Mouse (Mus musculus) brain, embryonic 14.5 days (tissue): ENCODE measurements at regions not wholly inside any gene's neighbourhood (a gene's known extent, or its start where the extent isn't known, plus 50 kb on each side); places are given as distances from the start of the nearest gene placed in this dataset.
A peak's percentile ranks its signal among the peaks of the same experiment; 100 is the strongest.
"Not testable (repeated sequence)": the region's sequence is repeated elsewhere in the genome, so short reads cannot be mapped to it uniquely, and the experiment has no call there.

Experiments
- DNase-seq: peaks from one replicate; pipeline ENCODE4 v3.0.0-alpha.2; 2011; ENCODE audit warnings: low read depth
- CTCF ChIP-seq: fragments of 200-500 bp; IDR thresholded peaks from 2 replicates; pipeline ENCODE4 v1.5.1; 2012; ENCODE audit warnings: inconsistent platforms, mild to moderate bottlenecking, moderate library complexity, borderline replicate concordance; ENCODE audit not compliant: insufficient read depth, insufficient read length; ENCODE audit errors: extremely low read depth
- POLR2A ChIP-seq: fragments of 200-500 bp; IDR thresholded peaks from 2 replicates; pipeline ENCODE4 v1.6.1; 2012; ENCODE audit warnings: mild to moderate bottlenecking, inconsistent platforms, borderline replicate concordance; ENCODE audit not compliant: poor library complexity, insufficient read depth, insufficient read length, severe bottlenecking; ENCODE audit errors: extremely low read depth

GRCm38 (mm10) chr16:12516834-12517685 lies 533.1 kb downstream of the Shisa9 start:
- peak; percentile 23 for DNase-seq
- TF ChIP-seq CTCF (no peak), POLR2A (no peak)

GRCm38 (mm10) chr16:12518264-12518663 lies 534.4 kb downstream of the Shisa9 start:
- no peak for DNase-seq
- no peak for TF ChIP-seq POLR2A
- no peak for TF ChIP-seq CTCF

- DNase-seq = no peak
- no peak for TF ChIP-seq POLR2A
- TF ChIP-seq CTCF = no peak
Observed at GRCm38 (mm10) chr16:12521711-12522476, 538.0 kb downstream of the Shisa9 start.

- TF ChIP-seq POLR2A (no peak), CTCF (no peak)
- DNase-seq = no peak
Observed at GRCm38 (mm10) chr16:12548462-12548861, 561.0 kb upstream of the Ercc4 start.

- TF ChIP-seq CTCF (no peak), POLR2A (no peak)
- peak; percentile 9 for DNase-seq
Observed at GRCm38 (mm10) chr16:12588889-12589288, 520.6 kb upstream of the Ercc4 start.

GRCm38 (mm10) chr16:12608259-12608658 lies 501.2 kb upstream of the Ercc4 start:
- DNase-seq = peak; percentile 5
- TF ChIP-seq POLR2A (no peak), CTCF (no peak)

GRCm38 (mm10) chr16:12611106-12611505 lies 498.4 kb upstream of the Ercc4 start:
- no peak for DNase-seq
- TF ChIP-seq POLR2A (no peak), CTCF (no peak)

GRCm38 (mm10) chr16:12617781-12618180 lies 491.7 kb upstream of the Ercc4 start:
- DNase-seq = peak; percentile 71
- TF ChIP-seq CTCF (no peak), POLR2A (no peak)

- TF ChIP-seq POLR2A = no peak
- TF ChIP-seq CTCF = no peak
- DNase-seq = no peak
Observed at GRCm38 (mm10) chr16:12632533-12632932, 477.0 kb upstream of the Ercc4 start.

GRCm38 (mm10) chr16:12638971-12639640 lies 470.4 kb upstream of the Ercc4 start:
- no peak for TF ChIP-seq POLR2A
- TF ChIP-seq CTCF = no peak
- DNase-seq = peak; percentile 13

GRCm38 (mm10) chr16:12643053-12643452 lies 466.4 kb upstream of the Ercc4 start:
- no peak for TF ChIP-seq CTCF
- no peak for TF ChIP-seq POLR2A
- DNase-seq = no peak

GRCm38 (mm10) chr16:12644621-12645020 lies 464.9 kb upstream of the Ercc4 start:
- TF ChIP-seq POLR2A = no peak
- TF ChIP-seq CTCF = no peak
- DNase-seq = peak; percentile 3

GRCm38 (mm10) chr16:12652180-12652579 lies 457.3 kb upstream of the Ercc4 start:
- no peak for DNase-seq
- no peak for TF ChIP-seq POLR2A
- TF ChIP-seq CTCF = no peak; the same call in 1 of the 2 replicates

GRCm38 (mm10) chr16:12673656-12674055 lies 435.8 kb upstream of the Ercc4 start:
- not testable (repeated sequence) for DNase-seq

GRCm38 (mm10) chr16:12681474-12681873 lies 428.0 kb upstream of the Ercc4 start:
- no peak for TF ChIP-seq CTCF
- no peak for TF ChIP-seq POLR2A
- DNase-seq = no peak
